Mouse (Mus musculus) lung, adult 2 months (tissue): ENCODE measurements around the gene Stk38l.

Experiments
- CTCF ChIP-seq: fragments of 200-500 bp; IDR thresholded peaks from 2 replicates; pipeline ENCODE4 v1.5.1; 2011; ENCODE audit warnings: mild to moderate bottlenecking, low read length, control low read depth; ENCODE audit not compliant: insufficient read depth
- POLR2A ChIP-seq: fragments of 200-500 bp; IDR thresholded peaks from 2 replicates; pipeline ENCODE4 v1.6.1; 2011; ENCODE audit warnings: low read depth, mild to moderate bottlenecking, control low read depth, low read length, borderline replicate concordance; ENCODE audit errors: extremely low read depth

DNA sequence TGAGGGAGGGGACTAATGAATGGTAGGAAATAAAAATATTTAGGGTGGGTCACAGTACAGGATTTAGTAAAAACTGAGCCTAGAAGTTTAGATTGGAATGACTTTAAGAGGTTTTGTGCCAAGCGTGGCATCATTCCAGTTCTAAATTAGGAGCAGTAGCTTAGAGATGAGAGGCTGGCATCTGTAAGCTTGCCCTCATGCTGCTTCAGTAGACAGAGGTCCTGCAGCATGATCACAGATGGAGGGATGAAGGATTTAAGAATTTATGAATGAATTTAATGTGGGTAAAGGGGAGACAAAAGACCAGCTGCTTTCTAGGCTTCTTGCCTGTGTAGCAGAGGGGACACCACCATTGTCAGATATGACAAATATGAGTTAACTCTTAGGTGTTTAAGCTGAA, 14.1 kb downstream of the Stk38l start:
- TF ChIP-seq POLR2A (no peak), CTCF (no peak)
